Mouse (Mus musculus) right cerebral cortex, postnatal 10 days (tissue): ENCODE measurements at regions not wholly inside any gene's neighbourhood (a gene's known extent, or its start where the extent isn't known, plus 50 kb on each side); places are given as distances from the start of the nearest gene placed in this dataset.

Experiments used
- DNase-seq, 2 experiments: peaks; one replicate each; pipeline ENCODE4 v3.0.0; 2021; ENCODE audit warnings: low spot score in 2 of 2

DNA sequence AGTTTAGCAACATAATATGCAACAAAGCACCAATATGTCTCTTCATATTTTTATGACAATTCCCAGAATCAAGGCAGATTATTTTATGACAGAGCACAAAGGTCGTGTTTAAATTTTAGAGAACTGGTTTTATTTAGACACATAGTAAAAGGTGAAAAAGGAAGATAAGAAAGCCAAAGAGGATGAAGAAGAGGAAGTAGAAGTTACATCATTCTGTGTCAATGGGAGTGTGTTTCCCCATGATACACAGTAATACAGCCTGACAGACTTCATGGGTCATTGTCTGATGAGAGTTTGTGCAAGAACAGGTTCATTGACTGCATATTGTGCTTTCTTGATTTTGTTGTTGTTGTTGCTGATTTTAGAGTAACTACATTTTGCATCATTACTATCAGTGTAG lies 1053.7 kb upstream of the Adgrl3 start:
- no peak for DNase-seq

GRCm38 (mm10) chr5:80005470-80005869 lies 1014.5 kb upstream of the Adgrl3 start:
- no peak for DNase-seq

- peak; percentile 31 to 51 for DNase-seq
Measured at GRCm38 (mm10) chr5:80038876-80039275, 981.1 kb upstream of the Adgrl3 start.

DNA sequence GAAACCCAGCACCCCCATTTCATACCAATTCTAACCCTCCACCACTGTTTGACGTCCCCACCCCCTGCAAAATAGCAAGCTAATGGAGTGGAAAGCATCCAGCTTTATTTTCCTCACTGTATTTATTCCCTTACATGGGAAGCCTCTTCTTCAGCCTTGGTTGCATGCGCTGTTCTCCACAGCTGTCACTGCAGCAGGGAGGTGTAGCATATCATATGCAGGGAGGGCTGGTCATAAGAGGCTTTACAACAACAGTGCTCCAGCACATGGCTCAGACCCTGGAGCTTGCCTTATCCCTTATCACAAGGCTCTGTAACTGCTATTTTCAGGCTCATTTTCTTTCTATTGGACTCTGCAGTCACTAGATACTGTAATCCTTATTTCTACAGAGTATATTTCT lies 980.5 kb upstream of the Adgrl3 start:
- DNase-seq, result no peak
